In the genomic region with DNA sequence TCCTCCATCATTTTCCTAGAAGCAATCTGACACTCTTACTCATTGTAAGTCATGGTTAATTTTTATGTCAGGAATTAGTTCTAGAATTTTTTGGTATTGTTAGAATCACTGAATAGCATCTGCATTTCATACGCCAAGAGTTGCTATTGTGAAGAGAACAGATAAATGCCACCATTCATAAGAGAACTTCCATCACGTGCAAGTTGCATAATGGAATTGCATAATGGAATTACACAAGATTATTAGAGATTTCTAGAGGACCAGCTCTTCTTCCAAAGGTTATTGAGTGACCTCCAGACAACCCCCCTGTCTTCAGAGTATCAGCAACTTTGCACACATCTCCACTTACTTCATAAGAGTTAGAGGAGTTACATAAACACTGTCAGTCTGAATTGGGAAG, we compare ENCODE assay signal across 16 mouse cellular contexts.
"Had no signal": no experiment of that assay in that cellular context is flagged by ENCODE, and none has a peak within 500 bp of the region (broad histone marks: within the 10 kb centered on the region; RNA-seq: fewer than 3 reads in every experiment).

No protein-coding gene starts in this region.

- H3K27me3 ChIP-seq: intestine, embryonic 15.5 days; limb, embryonic 13.5 days; liver, embryonic 12.5 days; neural tube, embryonic 15.5 days; stomach, embryonic 15.5 days had no signal

- H3K4me2 ChIP-seq: intestine, embryonic 15.5 days; limb, embryonic 13.5 days; liver, embryonic 12.5 days; lung, embryonic 14.5 days; neural tube, embryonic 15.5 days; stomach, embryonic 15.5 days had no signal

- H3K4me1 ChIP-seq: intestine, embryonic 15.5 days; limb, embryonic 13.5 days; liver, embryonic 12.5 days; midbrain, embryonic 10.5 days; neural tube, embryonic 15.5 days; stomach, embryonic 15.5 days had no signal

- H3K4me3 ChIP-seq: intestine, embryonic 15.5 days; limb, embryonic 13.5 days; liver, embryonic 12.5 days; midbrain, embryonic 10.5 days; myocyte; neural tube, embryonic 15.5 days; stomach, embryonic 15.5 days had no signal

- H3K9me3 ChIP-seq: intestine, embryonic 15.5 days; limb, embryonic 13.5 days; liver, embryonic 12.5 days; midbrain, embryonic 10.5 days; neural tube, embryonic 15.5 days; stomach, embryonic 15.5 days had no signal

- DNase-seq: kidney, adult 18-20 months; kidney, postnatal 10 days; layer of hippocampus, adult 9-11 months; layer of hippocampus, postnatal 36 days; left cerebral cortex, postnatal 4 days; lung, postnatal 4 days; midbrain, embryonic 14.5 days; thymus, postnatal 36 days had no signal

- H3K36me3 ChIP-seq: intestine, embryonic 15.5 days; limb, embryonic 13.5 days; liver, embryonic 12.5 days; midbrain, embryonic 10.5 days; neural tube, embryonic 15.5 days; stomach, embryonic 15.5 days had no signal

- H3K9ac ChIP-seq: intestine, embryonic 15.5 days; limb, embryonic 13.5 days; liver, embryonic 12.5 days; lung, embryonic 14.5 days; neural tube, embryonic 15.5 days; stomach, embryonic 15.5 days had no signal

- ATAC-seq: intestine, embryonic 15.5 days; liver, embryonic 12.5 days had no signal

- H3K27ac ChIP-seq: intestine, embryonic 15.5 days; limb, embryonic 13.5 days; liver, embryonic 12.5 days; midbrain, embryonic 10.5 days; neural tube, embryonic 15.5 days; stomach, embryonic 15.5 days had no signal
